Mouse (Mus musculus) liver, embryonic 14.5 days (tissue): ENCODE measurements at regions not wholly inside any gene's neighbourhood (a gene's known extent, or its start where the extent isn't known, plus 50 kb on each side); places are given as distances from the start of the nearest gene placed in this dataset.

Experiments used
- ATAC-seq: fragments of 200-750 bp; cut with Nextera tagmentation; 2 replicates; pipeline ENCODE4 v1.8.0; 2017; ENCODE audit warnings: moderate number of reproducible peaks, mild to moderate bottlenecking, moderate library complexity; ENCODE audit not compliant: insufficient read depth
- DNase-seq, 3 experiments: peaks; one replicate each; pipeline ENCODE4 v3.0.0-alpha.2; 2012 to 2013; ENCODE audit warnings: low read depth in 3 of 3, low spot score in 3 of 3
- H3K27ac ChIP-seq: fragments of 300-500 bp; sonication (generic); 2 replicates; pipeline ENCODE4 v1.5.1; 2014; ENCODE audit warnings: moderate library complexity, mild to moderate bottlenecking, control low read depth, inconsistent platforms
- H3K27me3 ChIP-seq: fragments of 300-500 bp; sonication (generic); 2 replicates; pipeline ENCODE4 v1.6.1; 2014; ENCODE audit warnings: mild to moderate bottlenecking, low read length, moderate library complexity; ENCODE audit not compliant: control insufficient read depth, insufficient read depth
- H3K36me3 ChIP-seq: fragments of 300-500 bp; sonication (generic); replicated peaks from 2 replicates; pipeline ENCODE4 v1.6.1; 2014; ENCODE audit warnings: low read depth; ENCODE audit not compliant: control insufficient read depth, insufficient read depth
- H3K4me1 ChIP-seq, 2 experiments: fragments of 200-500 bp in 1 of 2; fragments of 300-500 bp in 1 of 2; sonication (generic) in 1 of 2; replicated peaks; 2 replicates each; pipeline ENCODE4 v1.6.1; 2012 to 2014; ENCODE audit warnings: antibody characterized with exemption in 1 of 2, inconsistent platforms in 1 of 2, low read length in 1 of 2; ENCODE audit not compliant: control insufficient read depth in 2 of 2, insufficient read depth in 2 of 2
- H3K4me2 ChIP-seq: fragments of 300-500 bp; sonication (generic); 2 replicates; pipeline ENCODE4 v1.6.1; 2014; ENCODE audit warnings: low read depth, mild to moderate bottlenecking, control low read depth, moderate library complexity
- H3K4me3 ChIP-seq, 2 experiments: fragments of 200-500 bp in 1 of 2; fragments of 300-500 bp in 1 of 2; sonication (generic) in 1 of 2; 2 replicates each; pipeline ENCODE4 v1.5.1; 2012 to 2014; ENCODE audit warnings: low read depth in 2 of 2, low read length in 2 of 2, mild to moderate bottlenecking in 2 of 2, control low read depth in 1 of 2, inconsistent platforms in 1 of 2, moderate library complexity in 1 of 2; ENCODE audit not compliant: insufficient read depth in 1 of 2
- H3K9ac ChIP-seq: fragments of 300-500 bp; sonication (generic); replicated peaks from 2 replicates; pipeline ENCODE4 v1.6.1; 2014; ENCODE audit warnings: mild to moderate bottlenecking, control low read depth, moderate library complexity
- H3K9me3 ChIP-seq: fragments of 300-500 bp; sonication (generic); 2 replicates; pipeline ENCODE4 v1.6.1; 2016; ENCODE audit warnings: low read length, mixed read lengths; ENCODE audit not compliant: control insufficient read depth
- CTCF ChIP-seq: IDR thresholded peaks from 2 replicates; pipeline ENCODE4 v1.5.1; 2016; ENCODE audit warnings: antibody characterized with exemption, low read depth, control low read depth
- EP300 ChIP-seq: IDR thresholded peaks from 2 replicates; pipeline ENCODE4 v1.6.1; 2016; ENCODE audit warnings: antibody characterized with exemption, low read depth
- WGBS: fragments of 180-500 bp; shearing (Covaris S2); extraction: QIAGEN DNeasy Blood & Tissue Kit; methylation state at CpG from one replicate; pipeline ENCODE4 v1.1.7; 2014; ENCODE audit not compliant: insufficient replicate concordance; 5-methylcytosine and 5-hydroxymethylcytosine counted together

GRCm38 (mm10) chr14:100509396-100509795, 224.9 kb upstream of the Klf12 start:
- Histone ChIP-seq H3K4me2 (no peak overlapping the region), H3K9me3 (no peaks in the 10 kb centered on the region), H3K27ac (no peak overlapping the region), H3K9ac (no peak overlapping the region), H3K4me1 (no peaks in the 10 kb centered on the region), H3K4me3 (no peak overlapping the region), H3K27me3 (no peaks in the 10 kb centered on the region), H3K36me3 (no peaks in the 10 kb centered on the region)
- no peak for TF ChIP-seq EP300
- no peak for TF ChIP-seq CTCF
- DNase-seq (no peak), ATAC-seq (no peak)
- 43% methylated on average over 2 of the region's 2 CpGs for WGBS

DNA sequence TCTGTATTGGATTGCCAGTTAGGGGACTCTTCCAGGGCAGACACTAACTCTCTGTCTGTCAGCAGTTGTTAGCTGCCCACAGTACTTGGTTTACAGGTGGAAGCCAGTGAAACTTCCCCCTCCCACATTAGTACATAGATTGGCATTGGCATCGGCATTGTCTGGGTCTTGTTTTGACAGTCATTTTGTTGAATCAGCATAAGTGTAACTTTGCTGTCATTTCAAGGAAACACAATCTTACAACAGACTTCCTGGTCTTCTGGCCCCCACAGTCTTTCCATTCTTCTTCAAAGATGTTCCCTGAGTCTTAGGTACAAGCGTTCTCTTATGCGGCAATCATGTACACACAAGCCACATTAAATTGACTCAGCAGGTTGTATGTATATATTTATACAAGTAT, 223.6 kb upstream of the Klf12 start:
- H3K36me3 ChIP-seq, result no peaks in the 10 kb centered on the region
- no peaks in the 10 kb centered on the region for H3K4me1 ChIP-seq
- H3K27ac ChIP-seq, result no peak overlapping the region
- no peak for DNase-seq
- WGBS, result 72% methylated on average over 3 of the region's 3 CpGs
- H3K9me3 ChIP-seq, result no peaks in the 10 kb centered on the region
- no peak for ATAC-seq
- no peaks in the 10 kb centered on the region for H3K27me3 ChIP-seq
- no peak for TF ChIP-seq EP300
- no peak for TF ChIP-seq CTCF
- H3K4me3 ChIP-seq, result no peak overlapping the region
- H3K9ac ChIP-seq, result no peak overlapping the region
- no peak overlapping the region for H3K4me2 ChIP-seq

DNA sequence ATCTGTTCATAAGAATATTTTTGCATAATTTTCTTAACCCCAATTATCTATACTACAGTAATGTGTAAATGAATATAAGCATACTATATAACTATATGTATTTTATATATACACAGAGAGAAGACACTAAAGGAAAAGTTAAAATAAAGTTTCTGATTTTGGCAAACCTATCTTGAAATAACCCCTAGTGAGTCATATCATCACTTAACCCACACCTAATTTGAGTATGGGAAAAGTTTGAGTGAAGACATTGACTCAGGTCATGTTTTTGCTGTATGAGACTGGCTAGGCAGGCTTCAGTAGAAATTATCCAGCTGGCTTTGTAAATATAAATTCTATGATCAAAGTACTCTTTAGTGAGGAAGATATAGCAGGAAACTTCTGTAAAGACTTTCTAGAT, 223.1 kb upstream of the Klf12 start:
- Histone ChIP-seq H3K36me3 (no peaks in the 10 kb centered on the region), H3K9ac (no peak overlapping the region), H3K27me3 (no peaks in the 10 kb centered on the region), H3K9me3 (no peaks in the 10 kb centered on the region), H3K4me2 (no peak overlapping the region), H3K4me1 (no peaks in the 10 kb centered on the region), H3K27ac (no peak overlapping the region), H3K4me3 (no peak overlapping the region)
- no peak for DNase-seq
- TF ChIP-seq EP300, result no peak
- TF ChIP-seq CTCF, result no peak
- no peak for ATAC-seq

GRCm38 (mm10) chr14:100488837-100489236, 204.4 kb upstream of the Klf12 start:
- Histone ChIP-seq H3K4me3 (no peak overlapping the region), H3K36me3 (no peaks in the 10 kb centered on the region), H3K9ac (no peak overlapping the region), H3K27ac (no peak overlapping the region), H3K4me2 (no peak overlapping the region), H3K27me3 (no peaks in the 10 kb centered on the region), H3K9me3 (no peaks in the 10 kb centered on the region), H3K4me1 (no peaks in the 10 kb centered on the region)
- DNase-seq (no peak), ATAC-seq (no peak)
- 74% methylated on average over 7 of the region's 7 CpGs for WGBS
- TF ChIP-seq EP300 (no peak), CTCF (no peak)

DNA sequence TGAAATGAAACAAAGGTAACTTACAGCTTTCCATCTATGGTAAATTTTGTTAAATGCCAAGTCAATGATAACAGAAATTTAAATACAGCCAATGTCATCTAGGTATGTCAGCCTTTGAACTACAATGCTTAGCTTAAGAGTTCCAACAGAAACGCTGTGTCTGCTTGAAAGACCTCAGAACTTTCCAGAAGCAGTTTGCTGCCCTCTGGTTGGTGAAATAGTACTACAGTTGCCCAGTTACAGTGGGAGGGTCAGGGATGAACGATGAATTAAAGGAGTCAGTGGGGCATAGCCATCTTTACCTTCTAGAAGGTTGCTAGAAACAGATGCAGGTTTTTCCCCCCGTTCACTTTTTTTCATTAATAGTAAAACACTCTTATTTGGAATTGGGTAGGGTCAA, 201.0 kb upstream of the Klf12 start:
- no peaks in the 10 kb centered on the region for H3K4me1 ChIP-seq
- no peaks in the 10 kb centered on the region for H3K9me3 ChIP-seq
- no peak overlapping the region for H3K9ac ChIP-seq
- no peak overlapping the region for H3K4me3 ChIP-seq
- no peaks in the 10 kb centered on the region for H3K36me3 ChIP-seq
- no peak for TF ChIP-seq EP300
- TF ChIP-seq CTCF, result no peak
- no peak overlapping the region for H3K4me2 ChIP-seq
- no peaks in the 10 kb centered on the region for H3K27me3 ChIP-seq
- no peak for ATAC-seq
- 59% methylated on average over 3 of the region's 3 CpGs for WGBS
- no peak for DNase-seq
- no peak overlapping the region for H3K27ac ChIP-seq

GRCm38 (mm10) chr14:100484101-100484500, 199.6 kb upstream of the Klf12 start:
- Histone ChIP-seq H3K27ac (no peak overlapping the region), H3K4me1 (no peaks in the 10 kb centered on the region), H3K36me3 (no peaks in the 10 kb centered on the region), H3K27me3 (no peaks in the 10 kb centered on the region), H3K9me3 (no peaks in the 10 kb centered on the region), H3K4me2 (no peak overlapping the region), H3K9ac (no peak overlapping the region), H3K4me3 (no peak overlapping the region)
- 54% methylated on average over 5 of the region's 5 CpGs for WGBS
- DNase-seq (no peak), ATAC-seq (no peak)
- TF ChIP-seq CTCF (no peak), EP300 (no peak)
